Mouse (Mus musculus) cerebellum, adult 2 months (tissue): ENCODE data around the gene Ube2r2.

Source experiments
- CTCF ChIP-seq: fragments of 200-500 bp; IDR thresholded peaks from 2 replicates; pipeline ENCODE4 v1.5.1; 2011; ENCODE audit warnings: low read depth, mild to moderate bottlenecking, control low read depth, low read length, moderate library complexity, borderline replicate concordance; ENCODE audit not compliant: insufficient read depth
- POLR2A ChIP-seq: fragments of 200-500 bp; IDR thresholded peaks from 2 replicates; pipeline ENCODE4 v1.6.1; 2011; ENCODE audit warnings: low read length, control low read depth, borderline replicate concordance; ENCODE audit not compliant: insufficient read depth

- TF ChIP-seq CTCF (peak; percentile 58; the same call in 1 of the 2 replicates), POLR2A (no peak)
Measured at GRCm38 (mm10) chr4:41226351-41226750, 90.8 kb downstream of the Ube2r2 start.
